Mouse (Mus musculus) adrenal gland, postnatal 36 days (tissue): Measurements from ENCODE around the gene Tnfrsf9. TPM values are rescaled to one million over a fixed set of nuclear protein-coding genes. Genes with fewer than 3 reads are reported as not detected.
"Not testable (repeated sequence)": the region's sequence is repeated elsewhere in the genome, so short reads cannot be mapped to it uniquely, and the experiment has no call there.

ENCODE experiments used
- DNase-seq, 2 experiments: peaks; one replicate each; pipeline ENCODE4 v3.0.0; 2021; ENCODE audit warnings: mixed read lengths in 1 of 2
- total RNA-seq, 2 experiments: library from RNA; stranded (reverse); gene quantifications; 2 replicates each; pipeline ENCODE4 v1.2.3; 2021

Tnfrsf9 gene
- total RNA-seq, 2 experiments from 2014 or later: 0.50 TPM; not detected in 1

DNA sequence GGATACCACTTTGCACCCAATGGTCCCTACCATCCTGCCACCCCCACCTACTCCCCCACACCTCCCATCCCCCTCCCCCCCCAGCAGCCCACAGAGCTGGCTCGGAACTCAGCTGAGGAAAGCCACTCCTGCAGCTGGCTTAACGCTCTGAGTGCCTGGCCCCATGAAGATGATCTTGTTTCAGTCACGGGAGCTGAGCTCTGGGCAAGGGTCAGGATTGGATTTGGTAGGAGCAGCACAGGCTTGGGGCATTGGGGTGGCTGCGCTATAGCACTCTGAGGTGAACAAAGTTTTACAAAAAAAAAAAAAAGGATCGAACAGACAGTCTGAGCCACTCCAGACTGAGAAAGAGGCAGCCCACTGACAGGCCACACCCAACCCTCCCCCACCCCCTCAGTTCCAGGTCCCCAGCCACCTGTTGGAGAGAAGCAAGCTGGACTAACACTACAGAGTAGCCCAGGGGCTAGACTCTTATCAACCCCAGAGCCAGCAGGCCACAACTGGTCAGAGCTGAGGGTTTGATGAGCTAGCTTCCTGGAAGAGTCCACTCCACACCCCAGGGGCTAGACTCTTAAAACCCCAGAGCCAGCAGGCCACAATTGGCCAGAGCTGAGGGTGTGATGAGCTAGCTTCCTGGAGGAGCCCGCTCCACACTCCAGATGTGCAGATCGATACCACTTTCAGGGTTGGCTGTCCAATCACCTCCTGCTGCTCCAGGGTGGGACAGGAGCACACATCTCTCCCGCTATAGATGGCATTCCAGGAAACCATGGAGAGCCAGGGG, 19.5 kb upstream of the Tnfrsf9 start:
- DNase-seq: no peak

DNA sequence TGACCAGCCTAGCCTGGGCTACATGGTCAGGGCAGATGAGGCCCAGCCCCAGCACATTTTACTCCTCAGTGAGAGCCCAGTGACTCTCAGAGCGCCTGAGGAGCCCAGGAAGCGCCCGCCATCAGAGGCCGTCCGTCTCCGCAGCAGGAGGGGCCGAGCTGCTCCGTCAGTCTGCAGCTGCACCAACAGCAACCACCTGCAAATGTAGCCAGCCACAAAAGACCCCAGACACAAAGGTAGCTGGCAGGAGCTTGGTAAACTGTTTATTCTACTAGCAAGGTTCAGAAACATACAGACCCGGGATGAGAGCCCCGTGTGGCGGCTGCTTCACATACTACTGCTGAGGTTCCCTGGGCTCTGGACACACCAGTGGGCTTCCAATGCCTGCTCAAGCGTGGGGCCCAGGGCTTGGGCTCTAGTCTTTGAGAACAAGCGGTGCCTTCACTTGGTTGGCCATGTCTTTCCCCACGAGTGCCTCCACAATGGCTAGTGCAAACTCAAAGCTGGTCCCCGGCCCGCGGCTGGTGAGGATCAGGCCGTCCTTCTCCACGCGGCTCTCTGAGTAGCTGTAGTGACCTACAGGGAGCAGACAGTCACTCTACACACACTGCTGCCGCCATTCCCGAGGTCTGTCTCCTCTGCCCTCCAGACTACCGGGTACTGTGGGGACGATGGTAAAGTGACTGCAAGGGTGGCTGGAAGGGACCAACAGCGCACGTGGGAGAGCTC, 17.3 kb upstream of the Tnfrsf9 start:
- DNase-seq: no peak

DNA sequence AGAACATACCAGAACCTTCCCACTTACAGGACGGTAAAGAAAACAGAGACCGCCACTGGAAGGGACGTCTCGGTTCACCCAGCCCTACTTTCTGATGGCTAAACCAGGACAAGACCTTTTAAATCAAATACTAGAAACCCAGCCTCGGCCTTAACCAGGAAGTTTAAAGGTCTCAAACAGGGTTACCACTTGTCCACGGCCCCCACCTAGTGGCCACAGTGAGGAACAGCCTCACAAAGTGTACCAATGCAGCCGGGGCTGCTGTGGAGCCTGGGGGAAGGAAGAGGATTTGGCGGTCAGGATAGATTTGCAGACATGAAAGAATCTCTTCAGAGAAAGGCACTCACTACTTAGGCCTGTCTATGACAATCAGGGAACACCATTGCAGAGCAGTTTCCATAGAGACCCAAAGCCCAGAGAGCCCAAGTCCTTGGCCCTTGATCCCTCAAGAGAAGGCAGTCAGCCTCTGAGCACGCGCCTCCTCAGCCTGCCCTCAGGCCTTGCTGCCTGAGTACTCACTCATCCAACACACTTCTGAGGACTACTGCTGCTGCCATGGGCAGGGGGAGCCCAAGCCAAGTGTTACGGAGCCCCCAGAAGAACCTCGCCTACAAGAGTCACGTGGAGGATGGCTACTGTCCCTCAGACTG, 15.5 kb upstream of the Tnfrsf9 start:
- DNase-seq: peak; percentile 86 to 89

DNA sequence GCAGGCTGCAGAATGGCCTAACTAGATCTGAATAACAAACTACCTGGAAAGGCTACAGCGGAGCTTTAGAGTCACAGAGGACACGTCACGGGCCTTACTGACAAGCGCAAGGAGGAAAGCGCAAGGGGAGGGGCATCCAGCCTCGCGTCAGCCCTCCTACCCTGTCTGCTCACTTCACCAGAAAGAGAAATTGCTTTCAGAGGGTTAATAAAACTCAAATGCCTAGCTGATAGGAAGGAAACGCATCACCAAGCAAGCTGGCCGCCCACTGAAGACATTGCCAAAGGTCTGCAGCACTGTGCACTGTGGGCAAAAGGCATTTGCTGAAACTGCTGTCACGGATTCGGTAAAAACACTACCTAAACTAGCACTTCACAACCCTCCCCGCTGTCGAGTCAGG, 13.9 kb upstream of the Tnfrsf9 start:
- no peak for DNase-seq

DNA sequence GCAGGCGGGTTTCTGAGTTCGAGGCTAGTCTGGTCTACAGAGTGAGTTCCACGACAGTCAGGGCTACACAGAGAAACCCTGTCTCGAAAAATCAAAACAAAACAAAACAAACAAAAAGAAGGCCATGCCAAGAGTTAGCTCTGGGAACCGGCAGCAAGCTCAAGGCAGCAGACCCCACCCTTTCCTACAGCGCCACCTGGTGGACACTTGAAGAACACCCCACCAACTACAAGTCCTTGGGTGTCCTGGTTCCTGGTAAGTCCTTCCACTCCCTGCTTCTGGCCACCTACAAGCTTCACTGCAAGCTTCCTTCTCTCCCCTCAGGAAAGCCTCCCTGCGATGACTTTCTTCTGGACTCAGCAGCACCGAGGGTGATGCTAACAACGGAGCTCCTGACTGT, 12.7 kb upstream of the Tnfrsf9 start:
- peak; percentile 85 to 89 for DNase-seq

DNA sequence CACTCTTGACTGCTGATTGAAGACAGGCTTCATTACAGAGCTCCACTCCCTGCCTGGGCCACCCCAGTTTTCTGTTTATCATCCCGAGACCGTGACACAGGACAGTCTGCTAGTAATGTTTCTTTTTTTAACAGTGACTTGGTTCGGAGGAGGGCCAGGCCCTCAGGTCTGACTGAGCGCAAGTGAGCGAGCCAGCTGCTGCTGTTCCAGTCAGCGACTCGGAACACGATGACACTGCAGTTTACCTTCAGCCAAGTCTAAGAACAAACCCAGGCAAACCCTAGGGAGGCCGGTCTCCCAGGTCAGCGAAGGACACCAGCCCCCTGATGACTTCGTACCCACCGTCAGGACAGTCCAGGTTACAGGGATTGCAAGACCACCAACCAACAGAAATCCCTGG, 12.3 kb upstream of the Tnfrsf9 start:
- no peak for DNase-seq

DNA sequence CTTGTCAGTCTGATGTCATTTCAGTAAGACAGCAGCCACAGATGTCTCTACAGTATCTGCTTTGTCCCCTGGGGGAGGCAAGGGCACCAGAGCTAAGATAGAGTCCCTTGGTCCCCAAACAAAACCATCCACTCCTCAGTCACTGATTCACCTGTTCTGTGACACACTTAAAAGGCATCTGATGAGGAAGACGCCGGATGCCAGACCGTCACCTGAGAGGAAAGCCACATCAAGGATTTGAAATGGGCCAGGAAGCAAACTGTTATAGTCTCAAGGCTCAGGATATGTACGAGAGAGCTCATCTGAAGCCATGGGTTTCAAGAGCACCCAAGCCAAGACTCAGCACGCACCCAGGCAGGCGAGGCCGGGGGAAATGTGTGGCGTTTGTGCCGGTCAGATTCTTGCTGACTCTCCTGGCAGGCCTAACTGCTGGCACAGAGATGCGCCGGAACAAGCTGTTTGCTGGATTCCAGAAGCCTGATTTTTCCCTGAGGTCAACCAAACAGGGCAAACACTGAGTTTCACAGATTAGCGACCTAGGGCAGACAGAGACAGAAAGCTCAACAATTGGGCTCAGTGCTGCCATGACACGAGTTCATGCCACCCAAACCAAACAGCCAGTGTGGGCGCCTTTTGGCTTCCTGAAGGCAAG, 11.1 kb upstream of the Tnfrsf9 start:
- no peak for DNase-seq

DNA sequence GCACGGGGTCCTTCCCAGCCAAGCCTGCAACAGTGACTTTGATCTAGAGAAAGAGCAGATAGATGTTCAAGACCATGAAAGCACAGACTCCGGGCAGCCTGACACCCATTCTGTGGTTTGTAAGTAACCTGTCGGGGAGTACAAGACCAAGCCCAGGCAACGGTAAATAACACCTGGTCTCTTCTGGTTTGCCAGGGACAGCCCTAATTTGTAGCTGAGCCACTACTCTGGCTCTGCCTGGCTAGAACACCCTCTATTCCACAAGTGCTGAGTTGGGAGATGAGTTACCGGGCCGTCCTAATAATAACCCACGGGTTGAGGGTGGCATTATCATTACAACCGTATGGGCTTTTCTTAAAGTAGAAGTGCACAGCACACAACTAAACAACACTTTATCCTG, 7.3 kb upstream of the Tnfrsf9 start:
- DNase-seq: no peak

DNA sequence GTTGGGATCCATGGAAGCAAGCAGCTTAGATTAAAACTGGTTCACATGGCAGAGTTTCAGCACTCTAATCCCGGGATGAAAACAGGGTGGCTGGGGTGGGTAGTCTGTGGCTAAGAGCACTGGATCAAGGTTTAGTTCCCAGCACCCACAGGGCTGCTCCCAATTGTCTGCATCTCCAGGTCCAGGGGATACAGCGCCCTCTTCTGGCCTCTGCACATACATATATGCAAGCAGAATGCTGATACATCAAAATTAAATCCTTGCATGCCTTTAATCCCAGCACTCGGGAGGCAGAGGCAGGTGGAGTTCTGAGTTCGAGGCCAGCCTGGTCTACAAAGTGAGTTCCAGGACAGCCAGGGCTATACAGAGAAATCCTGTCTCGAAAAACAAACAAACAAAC, 5.8 kb upstream of the Tnfrsf9 start:
- DNase-seq: not testable (repeated sequence)

DNA sequence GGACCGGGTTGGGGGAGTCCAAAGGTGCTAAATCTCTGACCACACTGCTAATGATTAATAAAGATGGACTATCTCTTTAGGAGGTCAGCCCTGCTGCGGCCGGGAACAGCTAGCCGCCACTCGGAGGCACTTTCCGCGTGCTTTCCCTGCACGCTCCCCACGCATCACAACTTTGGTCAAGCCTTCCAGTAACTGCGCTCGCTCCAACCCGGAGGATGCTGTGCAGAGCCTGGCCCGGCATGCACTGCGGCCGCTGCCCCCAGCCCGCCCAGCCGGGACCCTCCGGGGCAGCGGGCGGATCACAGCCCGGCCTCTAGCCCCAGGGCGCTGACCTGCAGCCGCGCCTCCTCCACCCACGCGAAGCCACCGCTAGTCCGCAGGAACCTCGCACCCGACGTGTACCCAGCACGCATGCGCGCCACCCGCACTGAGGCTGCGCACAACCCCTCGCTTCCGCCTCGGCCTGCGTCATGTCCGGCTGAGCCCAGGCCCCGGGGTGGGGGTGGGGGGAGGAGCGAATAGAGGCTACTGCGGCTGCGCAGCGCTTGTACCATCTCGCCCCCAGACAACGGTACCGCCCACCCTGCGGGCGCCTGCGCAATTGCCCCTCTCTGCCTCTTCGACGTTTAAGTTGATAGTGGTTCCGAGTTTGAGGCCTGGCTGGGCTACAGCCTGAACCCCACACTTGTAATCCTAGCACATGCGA, 4.8 kb upstream of the Tnfrsf9 start:
- peak; percentile 100 for DNase-seq

DNA sequence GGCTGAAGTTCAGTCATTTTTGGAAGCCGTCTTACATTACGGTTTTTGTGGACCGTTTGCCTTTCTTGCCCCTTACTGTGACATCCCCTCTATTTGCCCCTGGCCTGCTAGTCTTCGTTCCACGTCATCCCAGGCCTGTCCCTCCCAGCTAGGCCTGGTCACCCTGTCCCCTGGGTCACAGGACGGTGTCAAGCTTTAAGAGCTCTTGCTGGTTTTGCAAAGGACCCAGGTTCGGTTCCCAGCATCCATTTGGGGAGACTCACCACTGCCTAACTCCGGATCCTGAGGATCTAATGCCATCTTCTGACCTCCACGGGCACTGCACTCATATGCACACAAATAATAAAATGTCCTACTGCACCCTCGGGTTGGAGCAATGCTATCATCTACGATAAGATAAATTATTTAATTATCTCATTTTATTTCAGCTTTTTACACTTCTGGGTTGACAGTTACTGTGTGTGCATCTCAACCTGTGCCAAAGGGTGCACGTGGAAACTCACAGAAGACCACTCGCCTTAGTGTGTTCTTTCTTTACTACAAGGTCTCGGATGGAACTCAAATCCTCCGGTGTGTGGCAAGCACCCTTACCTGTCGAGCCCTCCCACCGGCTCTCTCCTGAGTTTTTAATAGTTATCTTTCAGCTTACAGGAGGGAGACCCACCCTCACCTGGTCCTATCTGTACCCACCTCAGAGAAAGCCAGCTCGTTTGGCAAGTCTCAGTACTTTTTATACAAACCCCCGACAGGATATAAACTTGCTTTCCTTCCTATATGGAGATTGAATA, 4.0 kb upstream of the Tnfrsf9 start:
- no peak for DNase-seq

DNA sequence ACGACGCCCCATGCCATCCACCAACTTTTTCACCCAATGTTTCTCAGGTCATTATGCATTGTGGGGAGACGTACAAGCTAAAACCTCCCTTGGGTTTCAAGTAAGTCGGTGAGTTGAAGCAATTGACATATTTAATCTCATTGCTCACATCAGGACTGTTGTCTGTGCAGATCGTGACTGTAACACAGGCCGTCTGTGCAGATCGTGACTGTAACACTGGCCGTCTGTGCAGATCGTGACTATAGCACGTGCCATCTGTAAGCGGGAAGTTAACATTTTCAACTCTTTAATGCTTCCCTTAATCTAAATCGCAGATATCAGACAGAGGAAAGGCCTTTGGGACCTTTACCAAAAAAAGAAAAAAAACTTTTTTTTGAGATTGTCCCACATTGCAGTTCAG, 619 bp upstream of the Tnfrsf9 start:
- no peak for DNase-seq

DNA sequence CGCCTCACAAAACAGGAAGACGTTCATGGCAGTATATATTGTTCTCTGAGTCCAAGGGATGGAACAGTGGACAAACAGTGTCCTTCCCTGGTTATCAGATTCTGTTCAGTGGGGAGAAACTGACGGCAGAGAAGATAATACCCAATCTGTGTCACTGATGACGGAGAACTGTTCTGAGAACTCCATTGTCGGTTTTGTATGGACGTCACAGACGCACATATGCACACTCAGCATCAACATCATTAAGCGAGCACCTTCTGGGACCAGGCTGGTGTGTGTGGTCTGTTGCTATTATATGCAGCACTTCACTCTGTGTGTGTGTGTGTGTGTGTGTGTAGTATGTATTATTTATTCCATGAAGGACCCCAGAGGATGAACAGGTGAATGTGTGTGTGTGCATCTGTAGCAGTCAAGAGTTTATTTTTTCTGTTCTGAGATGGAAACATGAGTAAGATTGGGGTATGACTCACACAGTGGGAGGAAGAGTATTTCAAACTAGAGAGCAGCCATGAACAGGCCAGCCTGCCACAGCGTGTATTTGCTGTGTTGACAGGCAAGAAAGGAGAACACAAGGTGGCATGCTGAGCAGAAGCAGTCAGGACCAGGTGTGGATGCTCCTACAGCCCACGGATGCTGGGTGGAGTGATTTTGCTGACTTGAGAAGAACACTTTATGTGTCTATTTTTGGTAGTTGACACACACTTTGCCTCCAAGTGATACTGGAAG, 982 bp downstream of the Tnfrsf9 start:
- DNase-seq: no peak

DNA sequence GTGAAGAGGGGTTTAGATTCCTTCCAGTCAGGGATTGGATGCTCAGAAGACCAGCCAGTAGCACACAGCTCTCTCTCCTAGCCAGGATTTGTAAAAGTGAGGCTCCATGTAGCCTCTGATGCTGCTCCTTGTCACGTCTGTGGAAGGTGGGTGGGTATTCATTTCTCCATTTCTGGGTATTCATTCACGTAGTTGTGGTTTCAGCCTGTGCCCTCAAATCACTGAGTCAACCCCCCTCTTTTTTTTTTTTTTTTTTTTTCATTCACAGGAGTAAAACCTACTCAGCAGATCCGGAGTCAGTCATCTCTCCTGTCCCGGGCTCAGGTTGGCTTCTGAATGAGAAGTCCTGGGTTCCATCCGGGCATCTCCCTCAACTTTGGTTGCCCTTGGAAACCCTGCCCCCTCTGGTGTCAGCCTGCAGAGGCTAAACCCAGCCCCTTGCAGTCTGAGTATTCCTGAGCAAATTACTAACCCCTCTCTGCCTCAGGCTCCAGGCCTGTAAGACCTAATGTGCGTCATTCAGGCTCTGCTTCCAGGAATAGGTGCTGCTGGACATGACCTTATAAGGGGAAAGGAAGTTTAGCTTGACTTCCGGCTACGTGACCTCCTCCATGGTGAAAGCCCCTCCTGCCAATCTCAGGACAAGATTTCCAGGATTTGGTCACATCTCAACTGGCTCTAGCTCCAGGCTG, 3.1 kb downstream of the Tnfrsf9 start:
- no peak for DNase-seq

DNA sequence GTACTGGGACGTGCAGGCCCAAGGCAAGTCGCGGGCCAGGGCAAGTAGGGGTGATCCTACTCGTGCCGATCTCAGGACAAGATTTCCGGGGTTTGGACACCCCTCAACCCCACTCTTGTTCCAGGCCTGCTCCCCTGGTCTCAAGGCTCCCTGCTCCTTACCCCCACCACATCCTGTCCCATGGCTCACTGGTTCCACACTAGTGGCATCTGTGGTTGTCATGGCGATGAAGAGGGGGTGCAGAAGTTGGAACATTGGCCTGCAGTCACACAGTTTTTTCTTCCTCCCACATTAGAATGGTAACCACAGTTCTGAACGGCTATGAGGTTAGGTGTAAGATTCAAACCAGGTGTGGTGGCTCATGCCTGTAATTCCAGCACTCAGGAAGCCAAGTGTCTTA, 6.8 kb downstream of the Tnfrsf9 start:
- no peak for DNase-seq

DNA sequence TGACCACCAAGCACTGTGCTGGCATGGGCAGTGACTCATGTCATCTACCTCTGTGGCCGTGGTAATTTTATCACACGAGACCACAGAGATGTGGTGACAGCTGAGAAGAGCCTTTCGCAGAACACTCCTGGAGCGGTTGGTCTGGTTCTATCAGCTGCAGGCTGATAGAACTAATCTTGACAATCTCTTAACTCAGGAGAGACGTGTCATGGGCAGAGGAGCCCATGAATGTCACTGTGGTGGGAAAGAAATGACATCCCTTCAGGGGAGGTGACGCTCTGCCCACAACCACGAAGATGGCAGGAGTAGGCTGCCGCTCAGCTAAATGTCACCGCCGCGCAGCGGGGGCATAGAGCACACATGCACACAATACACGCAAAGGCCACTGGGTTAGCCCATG, 9.9 kb downstream of the Tnfrsf9 start:
- DNase-seq: no peak

DNA sequence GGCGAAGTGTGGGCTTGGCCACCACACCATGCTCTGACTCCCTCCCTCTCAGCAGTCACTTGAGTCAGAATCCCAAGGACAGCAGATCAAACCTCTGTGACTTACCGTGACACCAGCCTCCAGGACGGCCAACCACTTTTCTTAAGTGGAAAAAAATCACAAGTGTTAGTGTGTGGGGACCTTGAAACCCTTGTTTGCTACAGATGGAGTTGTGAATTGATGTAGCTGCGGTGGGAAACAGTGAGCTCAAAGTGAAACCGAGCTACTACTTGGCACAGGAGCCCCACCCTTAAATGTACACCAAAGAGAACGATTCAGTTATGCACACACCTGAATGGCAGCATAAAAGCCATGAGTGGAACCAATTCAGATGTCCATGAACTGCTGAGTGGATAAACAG, 10.6 kb downstream of the Tnfrsf9 start:
- DNase-seq: no peak

DNA sequence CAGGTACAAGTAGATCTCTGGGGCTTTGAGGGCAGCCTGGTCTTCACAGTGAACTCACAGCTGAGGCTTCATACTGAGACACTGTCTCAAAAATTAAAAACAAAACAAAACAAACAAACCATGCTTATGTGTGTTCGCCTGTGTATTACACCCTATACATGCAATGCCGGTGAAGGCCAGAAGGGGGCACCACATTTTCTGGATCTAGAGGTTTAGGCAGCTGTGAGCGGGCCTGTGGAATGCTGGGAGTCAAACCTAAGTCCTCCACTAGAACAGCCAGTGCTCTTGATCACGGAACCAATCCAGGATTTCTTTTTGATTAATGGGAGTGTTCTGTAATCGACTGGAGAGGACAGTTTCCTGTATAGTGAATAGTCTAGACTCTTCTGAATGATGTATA, 11.6 kb downstream of the Tnfrsf9 start:
- DNase-seq: no peak

DNA sequence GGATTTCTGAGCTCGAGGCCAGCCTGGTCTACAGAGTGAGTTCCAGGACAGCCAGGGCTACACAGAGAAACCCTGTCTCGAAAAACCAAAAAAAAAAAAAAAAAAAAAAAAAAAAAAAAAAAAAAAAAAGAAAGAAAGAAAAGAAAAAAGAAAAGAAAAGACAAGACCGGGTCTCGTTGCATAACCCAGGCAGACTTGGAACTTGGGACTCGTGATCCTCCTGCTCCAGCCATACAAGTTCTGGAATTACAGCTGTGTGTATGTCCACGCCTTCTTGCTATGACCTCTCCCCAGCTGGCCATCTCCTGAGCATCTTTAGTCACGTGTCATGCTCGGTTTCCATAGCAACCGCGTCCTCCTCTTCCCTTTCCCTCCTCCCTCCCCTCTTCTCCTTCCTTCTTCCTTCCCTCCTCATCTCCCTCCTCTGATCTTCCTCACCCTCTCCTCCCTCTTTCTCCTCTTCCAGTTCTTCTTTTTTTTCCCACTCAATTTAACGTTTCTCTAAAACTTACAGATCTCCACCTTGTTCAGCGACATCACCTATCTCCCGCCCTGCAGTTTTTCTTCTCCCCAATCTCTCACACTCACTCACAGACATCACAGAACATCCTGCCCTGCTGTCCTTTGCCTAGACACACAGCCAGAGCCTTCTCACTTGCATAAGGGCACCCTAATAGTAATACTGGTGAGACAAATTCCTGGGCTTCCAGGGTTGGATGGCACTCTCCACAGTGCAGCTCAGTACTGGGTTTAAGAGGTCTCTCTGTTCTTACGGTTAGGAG, 12.8 kb downstream of the Tnfrsf9 start:
- no peak for DNase-seq
